Mouse (Mus musculus) neural tube, embryonic 11.5 days (tissue): ENCODE results near the gene Chmp5. TPM values are rescaled to one million over a fixed set of nuclear protein-coding genes. Genes with fewer than 3 reads are reported as not detected.

ENCODE experiments used
- ATAC-seq: fragments of 200-750 bp; cut with Nextera tagmentation; 2 replicates; pipeline ENCODE4 v1.8.0; 2017; ENCODE audit warnings: moderate number of reproducible peaks, mild to moderate bottlenecking, moderate TSS enrichment, moderate library complexity; ENCODE audit not compliant: insufficient read depth, low FRiP score, low TSS enrichment
- DNase-seq: peaks from one replicate; pipeline ENCODE4 v3.0.0-alpha.2; 2015; ENCODE audit warnings: low spot score
- H3K27ac ChIP-seq: fragments of 300-500 bp; sonication (generic); 2 replicates; pipeline ENCODE4 v1.5.1; 2014; ENCODE audit warnings: low read depth, mild to moderate bottlenecking, low read length
- H3K27me3 ChIP-seq: fragments of 300-500 bp; sonication (generic); 2 replicates; pipeline ENCODE4 v1.6.1; 2014; ENCODE audit warnings: mild to moderate bottlenecking, low read length, mixed read lengths; ENCODE audit not compliant: control insufficient read depth, insufficient read depth
- H3K36me3 ChIP-seq: fragments of 300-500 bp; sonication (generic); 2 replicates; pipeline ENCODE4 v1.6.1; 2014; ENCODE audit warnings: mild to moderate bottlenecking, low read length, moderate library complexity, mixed read lengths; ENCODE audit not compliant: control insufficient read depth, insufficient read depth
- H3K4me1 ChIP-seq: fragments of 300-500 bp; sonication (generic); 2 replicates; pipeline ENCODE4 v1.6.1; 2014; ENCODE audit warnings: low read length, mixed read lengths; ENCODE audit not compliant: control insufficient read depth, insufficient read depth
- H3K4me2 ChIP-seq: fragments of 300-500 bp; sonication (generic); 2 replicates; pipeline ENCODE4 v1.6.1; 2014; ENCODE audit warnings: low read depth, mild to moderate bottlenecking, moderate library complexity
- H3K4me3 ChIP-seq: fragments of 300-500 bp; sonication (generic); 2 replicates; pipeline ENCODE4 v1.5.1; 2014; ENCODE audit warnings: low read depth, low read length
- H3K9ac ChIP-seq: fragments of 300-500 bp; sonication (generic); 2 replicates; pipeline ENCODE4 v1.6.1; 2014; ENCODE audit warnings: mild to moderate bottlenecking, low read length
- H3K9me3 ChIP-seq: fragments of 300-500 bp; sonication (generic); 2 replicates; pipeline ENCODE4 v1.6.1; 2016; ENCODE audit warnings: low read length; ENCODE audit not compliant: control insufficient read depth
- WGBS: fragments of 180-500 bp; shearing (Covaris S2); extraction: QIAGEN DNeasy Blood & Tissue Kit; methylation state at CpG from one replicate; pipeline ENCODE4 v1.1.7; 2014; 5-methylcytosine and 5-hydroxymethylcytosine counted together
- microRNA-seq: library from miRNA; unstranded; fragments of <30 nt; microRNA quantifications from one replicate; pipeline ENCODE4, GENCODE M21; 2016
- polyA plus RNA-seq: library from polyadenylated mRNA; unstranded; fragments of >200 nt; fragmentation: Nextera tagmentation; extraction: Ambion mirVana; gene quantifications from 2 replicates; pipeline ENCODE4 v1.2.1, GENCODE M21; 2014

The Chmp5 gene
- polyA plus RNA-seq, 1 experiment from 2014 or later = 146 TPM

DNA sequence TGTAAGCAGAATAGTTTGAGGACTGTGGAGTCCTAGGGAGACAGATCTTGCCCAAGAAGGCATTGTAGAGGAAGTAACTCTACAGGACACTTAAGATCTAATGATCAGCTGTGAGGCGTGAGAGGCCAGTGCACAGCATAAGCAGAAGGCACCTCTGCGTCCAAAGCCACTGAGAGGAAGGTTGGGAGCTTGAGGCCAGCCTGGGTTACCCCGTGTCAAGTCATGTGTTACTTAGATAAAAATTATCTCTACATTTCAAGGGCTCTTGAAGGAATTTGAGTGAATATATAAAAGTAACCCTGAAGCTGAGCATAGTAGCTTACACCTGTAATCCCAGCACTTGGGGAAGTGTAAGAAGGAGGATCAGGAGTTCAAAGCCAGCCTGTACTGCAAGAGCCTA is 65.1 kb downstream of the Chmp5 start:
- H3K27ac ChIP-seq = no peak overlapping the region
- no peaks in the 10 kb centered on the region for H3K9me3 ChIP-seq
- H3K4me2 ChIP-seq = no peak overlapping the region
- no peaks in the 10 kb centered on the region for H3K4me1 ChIP-seq
- peaks cover 12% of the 10 kb centered on the region for H3K36me3 ChIP-seq
- H3K4me3 ChIP-seq = no peak overlapping the region
- H3K9ac ChIP-seq = no peak overlapping the region
- DNase-seq = no peak
- no peak for ATAC-seq
- H3K27me3 ChIP-seq = no peaks in the 10 kb centered on the region
- WGBS = 86% methylated on average over 3 of the region's 3 CpGs

Small RNA genes within 50 kb of the gene (microRNA-seq; reads per million reads assigned to microRNA genes)
- gene Mir3094 = 1.6 reads per million

Other genes with a start within 250 kb of the Chmp5 start
- 42.5 and 44.0 TPM in 2 replicates for gene Aptx, start 245.2 kb upstream of the Chmp5 start, polyA plus RNA-seq
- gene Dnaja1, start 226.3 kb upstream of the Chmp5 start, polyA plus RNA-seq = 694 and 702 TPM in 2 replicates
- 186 and 191 TPM in 2 replicates for gene Smu1, start 190.5 kb upstream of the Chmp5 start, polyA plus RNA-seq
- gene B4galt1, start 94.4 kb upstream of the Chmp5 start, polyA plus RNA-seq = 20.0 and 21.2 TPM in 2 replicates
- gene Spink4, start 28.4 kb upstream of the Chmp5 start, polyA plus RNA-seq = not detected in 2 replicates
- gene Bag1, start 113 bp upstream of the Chmp5 start, polyA plus RNA-seq = 226 and 241 TPM in 2 replicates
- gene Nfx1, start 22.5 kb downstream of the Chmp5 start, polyA plus RNA-seq = 91.5 and 91.8 TPM in 2 replicates
- not detected in 2 replicates for gene Aqp7, start 99.7 kb downstream of the Chmp5 start, polyA plus RNA-seq
- gene Aqp3, start 149.8 kb downstream of the Chmp5 start, polyA plus RNA-seq = 0.41 and 0.60 TPM in 2 replicates
- gene Nol6, start 176.0 kb downstream of the Chmp5 start, polyA plus RNA-seq = 25.1 and 28.7 TPM in 2 replicates
- 99.5 and 100.0 TPM in 2 replicates for gene Ube2r2, start 187.3 kb downstream of the Chmp5 start, polyA plus RNA-seq